Mouse (Mus musculus) gastrocnemius, postnatal 36 days (tissue): ENCODE results near the gene Nfib. TPM values are rescaled to one million over a fixed set of nuclear protein-coding genes. Genes with fewer than 3 reads are reported as not detected.

ENCODE experiments used
- DNase-seq, 2 experiments: peaks; one replicate each; pipeline ENCODE4 v3.0.0; 2022
- intact Hi-C: fragments of 180-260 bp; cut with DNase I; formaldehyde crosslinking; loops from one replicate; pipeline ENCODE4 v1.15.1; 2025
- total RNA-seq, 2 experiments: library from RNA; stranded (reverse); gene quantifications; 2 replicates each; pipeline ENCODE4 v1.2.3; 2021

Nfib gene
- total RNA-seq, 2 experiments from 2014 or later = 74.8 to 75.9 TPM

DNA sequence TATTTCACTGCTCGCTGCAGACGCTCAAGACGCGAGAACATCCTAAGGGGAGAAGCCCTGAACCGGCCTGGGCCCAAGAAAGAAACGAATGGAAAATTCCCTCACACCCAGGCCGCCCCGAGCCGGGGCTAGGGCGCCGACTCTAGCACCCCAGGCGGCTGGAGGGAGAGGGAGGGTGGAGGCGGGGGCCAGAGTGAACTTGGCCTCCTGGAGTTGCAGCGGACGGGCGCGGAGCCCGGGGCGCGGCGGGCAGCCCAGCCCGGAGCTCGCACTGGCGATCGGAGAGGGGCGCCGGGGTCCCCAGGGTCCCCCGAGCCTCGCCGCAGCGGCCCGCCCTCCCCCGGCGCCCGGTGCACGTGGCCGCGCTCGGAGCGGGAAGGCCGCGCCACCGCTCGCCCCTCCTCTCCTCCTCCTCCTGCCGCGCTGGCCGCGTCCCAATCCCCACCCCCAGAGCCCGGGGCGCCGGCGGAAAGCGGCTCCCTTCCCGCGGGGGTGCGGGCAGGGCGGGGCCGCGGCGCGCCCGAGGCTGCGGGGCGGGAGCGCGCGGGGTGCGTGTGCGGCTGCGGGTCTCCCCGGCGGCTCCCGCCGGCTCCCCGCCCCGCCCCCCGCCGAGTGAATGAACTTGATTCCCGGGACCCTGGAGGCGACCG is 199.3 kb downstream of the Nfib start:
- intact Hi-C loops = no loop called here
- peak; percentile 86 to 95 for DNase-seq

DNA sequence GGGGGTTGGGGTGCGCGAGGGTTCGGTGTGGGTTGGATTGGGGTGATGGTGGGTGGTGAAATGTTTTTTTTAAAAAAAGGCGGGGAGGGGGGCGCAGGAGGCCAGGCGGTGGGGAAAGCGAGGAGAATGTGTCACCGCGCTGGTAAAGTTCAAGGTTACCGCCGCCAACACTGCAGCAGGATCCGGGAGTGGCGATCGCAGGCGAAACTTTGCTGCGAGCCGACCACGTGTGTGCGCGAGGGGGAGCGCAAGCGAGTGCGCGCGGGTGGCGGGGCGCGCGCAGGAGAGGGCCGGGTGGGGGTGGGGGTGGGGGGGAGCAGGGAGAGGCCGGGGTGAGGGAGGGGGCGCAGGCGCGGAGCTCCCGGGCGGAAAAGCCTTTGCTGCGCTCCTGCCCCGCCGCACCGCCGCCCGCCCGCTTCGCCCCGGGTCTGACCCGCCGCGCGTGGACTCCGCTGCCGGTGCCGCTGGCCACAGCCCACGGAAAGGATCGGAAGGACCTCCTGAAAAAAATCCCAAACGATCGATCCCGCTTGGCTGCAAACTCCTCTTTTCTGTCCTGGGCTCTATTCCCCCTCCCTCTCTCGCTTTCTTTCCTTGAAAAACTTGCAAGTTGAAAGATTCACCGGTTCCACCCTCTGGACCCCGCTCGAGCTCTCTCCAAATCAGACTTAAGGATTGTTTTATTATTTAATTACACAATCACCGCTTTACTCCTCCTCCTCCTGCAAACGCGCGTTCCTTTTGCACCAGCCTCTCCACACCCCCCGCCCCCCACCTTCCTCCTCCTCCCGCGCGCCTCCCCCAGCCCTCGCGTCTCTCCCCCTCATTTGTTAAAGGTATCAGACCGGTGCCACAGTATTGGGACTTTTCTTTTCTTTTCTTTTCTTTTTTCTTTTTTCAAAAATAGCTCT is 200.2 kb downstream of the Nfib start:
- DNase-seq = peak; percentile 72 to 76

DNA sequence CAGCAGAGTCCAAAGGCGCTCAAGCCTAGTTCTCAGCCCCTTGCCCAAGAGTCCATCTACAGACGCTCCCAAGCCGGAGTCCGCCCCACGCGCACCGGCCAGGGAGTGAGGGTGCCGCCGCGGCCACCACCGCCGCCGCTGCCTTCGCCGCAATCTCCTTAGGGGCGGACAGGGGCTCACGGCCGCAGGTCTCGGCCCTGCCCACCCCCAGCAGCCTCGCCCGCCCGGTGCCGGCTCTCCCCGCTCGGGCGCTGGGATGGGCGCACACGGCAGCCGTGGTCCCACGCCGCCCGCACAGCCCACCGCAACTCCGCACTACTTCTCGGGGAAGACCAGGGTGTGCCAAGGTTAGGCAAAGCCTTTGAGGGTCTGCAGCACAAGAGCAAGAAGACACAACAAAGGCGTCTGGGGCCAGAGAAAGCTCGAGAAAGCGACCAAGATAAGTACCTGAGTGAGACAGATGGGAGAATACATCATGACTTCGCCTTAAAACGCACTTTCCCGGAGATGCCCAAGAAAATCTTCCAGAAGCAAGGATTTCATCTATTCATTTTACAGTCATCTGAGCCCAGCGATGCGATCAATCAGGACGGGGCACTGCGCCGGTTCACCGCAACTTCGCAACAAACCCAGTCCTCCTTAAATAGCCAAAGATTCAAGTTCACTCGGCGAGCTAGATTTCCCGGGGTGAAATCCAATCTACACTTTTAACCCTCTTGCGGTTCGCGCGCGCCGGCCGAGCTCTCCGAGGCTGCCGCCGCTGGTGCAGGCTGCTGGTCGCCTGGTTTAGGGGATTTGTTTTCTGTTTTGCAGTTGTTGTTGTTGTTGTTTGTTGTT is 201.0 kb downstream of the Nfib start:
- intact Hi-C loops = loop anchor here (5.0 kb wide), 2 partner anchors 62 to 102 kb away; no protein-coding TSS in a partner anchor
- peak; percentile 28 to 60 for DNase-seq

More for the DNA sequence above, 200.2 kb downstream of the Nfib start:
- intact Hi-C loops = no loop called here

GRCm38 (mm10) chr4:82504015-82504283 is 201.6 kb downstream of the Nfib start:
- intact Hi-C loops = loop anchor here (5.0 kb wide), 2 partner anchors 62 to 102 kb away; no protein-coding TSS in a partner anchor
- no peak for DNase-seq

DNA sequence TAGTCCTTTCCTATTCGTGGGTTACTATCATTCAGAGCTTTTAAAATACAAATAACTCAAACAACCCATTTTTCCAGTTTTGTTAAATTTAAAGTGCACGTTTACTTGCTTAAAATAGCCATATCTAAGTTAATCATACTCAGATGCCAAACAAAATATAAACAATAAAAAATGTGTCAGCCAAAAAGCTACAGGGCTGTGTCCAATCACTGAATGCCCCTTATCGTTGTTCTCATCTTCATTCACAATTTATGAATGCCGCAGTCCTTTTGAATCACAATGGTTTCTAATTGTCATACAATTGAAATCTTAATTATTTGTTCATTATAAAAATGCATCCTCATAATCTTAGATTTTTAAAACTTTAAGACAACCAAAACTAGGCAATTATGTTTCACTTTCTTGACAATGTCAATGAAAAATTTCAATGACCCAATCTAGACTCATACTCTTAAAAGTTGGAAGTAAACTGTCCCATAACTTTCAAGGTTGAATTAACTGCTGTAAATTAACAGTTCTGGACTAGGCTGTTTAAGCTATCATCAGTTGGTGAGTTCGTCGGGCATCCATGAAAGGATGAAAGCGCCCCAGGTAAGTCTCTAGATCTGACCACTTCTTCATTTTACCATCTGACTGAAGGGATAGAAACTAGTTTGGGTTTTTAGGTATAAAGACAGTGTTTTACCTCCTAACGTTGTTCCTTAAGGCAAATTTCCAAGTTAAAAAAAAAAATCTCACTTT is 202.1 kb downstream of the Nfib start:
- no peak for DNase-seq
- intact Hi-C loops = loop anchor here (5.0 kb wide), 2 partner anchors 61 to 101 kb away; no protein-coding TSS in a partner anchor

GRCm38 (mm10) chr4:82502611-82503010 is 202.9 kb downstream of the Nfib start:
- intact Hi-C loops = loop anchor here (5.0 kb wide), 2 partner anchors 60 to 100 kb away; no protein-coding TSS in a partner anchor
- DNase-seq = no peak

- intact Hi-C loops = loop anchor here (5.0 kb wide), 2 partner anchors 60 to 100 kb away; no protein-coding TSS in a partner anchor
- no peak for DNase-seq
Measured at GRCm38 (mm10) chr4:82502012-82502411, 203.5 kb downstream of the Nfib start.

DNA sequence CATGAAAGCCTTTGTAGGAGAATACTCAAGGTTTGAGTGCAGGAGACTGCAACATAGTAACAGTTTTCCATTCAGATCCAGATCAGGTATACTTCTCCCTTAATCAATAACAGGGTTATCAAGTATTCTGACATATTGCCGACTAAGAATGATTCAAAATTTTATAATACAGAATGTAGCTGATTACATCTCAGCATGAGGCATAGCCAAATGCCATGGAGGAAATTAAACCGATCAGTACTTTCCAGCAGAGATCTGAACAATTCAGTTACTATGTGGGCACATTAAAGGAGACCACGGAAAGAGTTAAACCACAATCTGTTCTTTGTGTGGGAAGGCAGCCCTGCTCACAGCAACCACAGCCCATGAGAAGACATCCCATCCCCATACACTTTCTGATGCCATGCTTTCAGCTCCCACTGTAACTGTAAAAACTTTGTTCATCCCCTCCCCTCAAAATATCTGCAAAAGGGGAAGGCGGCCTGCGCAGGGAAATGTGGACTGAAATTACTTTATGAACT is 204.9 kb downstream of the Nfib start:
- intact Hi-C loops = loop anchor here (5.0 kb wide), 2 partner anchors 58 to 98 kb away; no protein-coding TSS in a partner anchor
- DNase-seq = no peak

- DNase-seq = no peak
- intact Hi-C loops = loop anchor here (5.0 kb wide), 2 partner anchors 58 to 98 kb away; no protein-coding TSS in a partner anchor
Measured at GRCm38 (mm10) chr4:82499725-82500577, 205.6 kb downstream of the Nfib start.

GRCm38 (mm10) chr4:82499238-82499637 is 206.3 kb downstream of the Nfib start:
- no peak for DNase-seq
- intact Hi-C loops = no loop called here

GRCm38 (mm10) chr4:82497671-82498631 is 207.6 kb downstream of the Nfib start:
- intact Hi-C loops = no loop called here
- no peak for DNase-seq

DNA sequence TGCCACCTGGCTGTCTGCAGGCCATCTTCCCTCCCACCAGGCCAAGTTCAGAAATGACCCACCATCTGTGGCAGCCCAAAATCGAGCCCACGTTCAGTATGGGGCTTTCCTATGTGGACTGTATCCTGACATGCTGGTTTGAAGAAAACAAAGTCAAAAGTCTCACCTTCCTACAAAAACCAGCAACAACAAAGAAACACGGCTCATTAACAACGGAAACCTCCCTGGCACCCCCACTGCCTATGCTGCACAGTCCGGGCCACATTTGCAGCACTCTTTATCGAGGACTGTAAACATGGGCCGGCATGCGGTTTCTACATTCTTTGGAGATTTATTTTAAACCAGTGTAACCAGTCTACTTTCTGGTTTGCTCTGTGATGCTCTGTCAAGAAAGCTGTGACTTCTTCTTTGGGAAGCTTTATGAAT is 208.4 kb downstream of the Nfib start:
- intact Hi-C loops = no loop called here

GRCm38 (mm10) chr4:82496383-82496782 is 209.2 kb downstream of the Nfib start:
- intact Hi-C loops = no loop called here
- DNase-seq = no peak

More for the DNA sequence above, 208.4 kb downstream of the Nfib start:
- DNase-seq = no peak

DNA sequence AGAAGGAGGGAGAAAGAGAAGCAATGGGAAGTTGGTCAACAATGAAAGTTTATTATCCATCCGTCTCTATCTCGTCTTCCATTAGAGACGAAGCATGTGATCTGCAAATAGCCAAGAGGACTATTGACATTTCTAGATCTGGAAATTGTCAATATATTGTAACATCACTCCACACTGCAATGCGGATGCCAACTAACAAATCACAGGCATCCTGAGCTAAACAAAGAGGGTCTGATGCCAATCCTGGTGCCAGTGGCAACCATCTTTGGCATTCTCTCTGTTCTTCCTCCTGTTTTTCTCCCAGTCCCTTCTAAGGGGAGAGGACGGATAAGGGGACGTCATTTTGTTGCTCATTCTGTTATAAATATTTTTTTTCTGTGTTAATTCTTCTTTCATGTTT is 209.9 kb downstream of the Nfib start:
- intact Hi-C loops = no loop called here
- no peak for DNase-seq

GRCm38 (mm10) chr4:82494829-82495228 is 210.7 kb downstream of the Nfib start:
- intact Hi-C loops = no loop called here
- DNase-seq = no peak

- intact Hi-C loops = no loop called here
Measured at GRCm38 (mm10) chr4:82494424-82494823, 211.1 kb downstream of the Nfib start.

GRCm38 (mm10) chr4:82493865-82494264 is 211.7 kb downstream of the Nfib start:
- no peak for DNase-seq
- intact Hi-C loops = no loop called here

More at GRCm38 (mm10) chr4:82494424-82494823, 211.1 kb downstream of the Nfib start:
- no peak for DNase-seq
